Mouse (Mus musculus) CH12.LX (cell line): ENCODE results near the gene Slc35f6.

Experiments used
- ETS1 ChIP-seq: conservative IDR thresholded peaks from 2 replicates; pipeline ENCODE4 v1.6.1; 2012; ENCODE audit warnings: low read depth, mild to moderate bottlenecking, inconsistent platforms, low read length, improper control_type of control experiment, moderate library complexity
- MAZ ChIP-seq: IDR thresholded peaks from 2 replicates; pipeline ENCODE4 v1.6.1; 2012; ENCODE audit warnings: low read depth, mild to moderate bottlenecking, inconsistent platforms, low read length, improper control_type of control experiment, moderate library complexity

GRCm38 (mm10) chr5:30624311-30624710 is 23.4 kb upstream of the Slc35f6 start:
- TF ChIP-seq ETS1 (no peak), MAZ (no peak)
